Mouse (Mus musculus) heart, adult 18-20 months (tissue): ENCODE data around the gene Hist1h4j. TPM values are rescaled to one million over a fixed set of nuclear protein-coding genes. Genes with fewer than 3 reads are reported as not detected.
"Not testable (repeated sequence)": the region's sequence is repeated elsewhere in the genome, so short reads cannot be mapped to it uniquely, and the experiment has no call there.

ENCODE experiments used
- DNase-seq, 2 experiments: peaks; one replicate each; pipeline ENCODE4 v3.0.0; 2021 to 2022; ENCODE audit warnings: mixed read lengths in 1 of 2
- long read RNA-seq, 2 experiments: library from polyadenylated mRNA; stranded (forward); transcript quantifications; one replicate each; pipeline ENCODE4 v2.0.0; 2021
- total RNA-seq, 2 experiments: library from RNA; stranded (reverse); gene quantifications; 2 replicates each; pipeline ENCODE4 v1.2.3; 2021

Hist1h4j gene
- 1 to 10 TPM; 1.9 to 3.4 TPM for total RNA-seq
- long read RNA-seq, experiment 1 = 0 reads
- long read RNA-seq, experiment 2 = 0 reads

DNA sequence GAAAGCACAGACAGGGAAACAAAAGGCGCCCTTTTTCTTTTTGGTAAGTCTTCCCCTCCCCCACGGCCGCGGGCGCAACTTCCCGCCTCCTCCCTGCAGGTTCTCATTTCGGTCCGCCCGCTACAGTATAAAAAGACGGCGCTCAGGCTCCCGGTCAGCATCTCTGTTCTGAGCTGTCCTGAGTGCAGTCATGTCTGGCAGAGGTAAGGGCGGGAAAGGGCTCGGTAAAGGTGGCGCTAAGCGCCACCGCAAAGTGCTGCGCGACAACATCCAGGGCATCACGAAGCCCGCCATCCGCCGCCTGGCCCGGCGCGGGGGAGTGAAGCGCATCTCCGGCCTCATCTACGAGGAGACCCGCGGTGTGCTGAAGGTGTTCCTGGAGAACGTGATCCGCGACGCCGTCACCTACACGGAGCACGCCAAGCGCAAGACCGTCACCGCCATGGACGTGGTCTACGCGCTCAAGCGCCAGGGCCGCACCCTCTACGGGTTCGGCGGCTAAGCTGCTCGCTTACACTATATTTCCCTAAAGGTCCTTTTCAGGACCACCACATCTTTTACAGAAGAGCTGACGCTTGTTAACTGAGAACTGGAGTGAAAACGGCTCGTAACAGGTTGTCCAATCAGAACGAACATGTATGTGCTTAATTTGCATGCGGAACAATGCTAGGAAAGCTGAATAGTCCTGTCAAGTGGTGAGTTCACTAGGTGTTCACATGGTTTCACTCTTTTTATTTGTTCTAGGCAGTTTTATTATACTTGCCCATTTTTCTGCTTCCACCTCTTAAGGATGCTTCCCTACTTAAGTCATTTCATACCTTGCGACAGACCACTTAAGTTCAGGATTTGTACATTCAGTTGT lies at the start of gene Hist1h4j:
Hist1h4j (plus strand) TSS at position 159 of the 862 bp plus-strand sequence.
- DNase-seq = peak; percentile 65 to 69

DNA sequence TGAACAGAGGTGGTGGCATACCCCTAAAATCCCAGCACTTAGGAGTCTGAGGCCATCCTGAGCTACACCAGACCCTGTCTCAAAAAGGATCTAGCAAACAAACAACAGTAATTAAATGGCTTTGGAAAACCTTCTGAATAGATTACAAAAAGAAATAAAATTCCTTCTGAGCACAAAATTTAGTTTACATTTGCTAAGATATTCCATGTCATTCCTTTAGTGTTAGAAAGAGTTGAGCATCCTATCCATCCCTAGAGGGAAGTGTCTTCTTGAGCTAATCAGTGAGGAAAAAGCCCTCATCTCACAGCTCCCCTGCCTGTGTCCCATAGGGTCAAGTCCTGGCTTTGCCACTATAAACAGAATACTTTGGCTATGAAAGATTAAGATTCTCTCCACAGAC lies 37.1 kb upstream of the Hist1h4j start, which contains the start of gene Olfr1359:
Olfr1359 (plus strand) TSS at position 301 of the 400 bp plus-strand sequence.
- no peak for DNase-seq

DNA sequence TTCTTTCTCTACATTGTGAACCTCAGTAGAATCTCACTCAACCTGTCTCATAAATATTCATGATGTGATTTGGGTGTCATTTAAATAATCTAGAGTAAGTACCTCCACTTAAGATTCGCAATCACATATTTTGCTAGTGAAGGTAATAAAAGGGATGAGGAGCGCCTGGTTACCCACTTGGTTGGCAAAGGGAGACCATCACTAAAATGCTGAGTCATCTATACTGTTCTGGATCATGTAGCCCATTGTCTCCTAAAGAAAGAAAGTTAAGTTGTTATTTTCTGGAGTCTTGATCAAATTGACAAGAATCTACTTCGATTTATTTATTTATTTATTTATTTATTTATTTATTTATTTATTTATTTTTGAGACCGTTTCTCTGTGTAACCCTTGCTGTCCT lies 28.2 kb upstream of the Hist1h4j start:
- DNase-seq = no peak

DNA sequence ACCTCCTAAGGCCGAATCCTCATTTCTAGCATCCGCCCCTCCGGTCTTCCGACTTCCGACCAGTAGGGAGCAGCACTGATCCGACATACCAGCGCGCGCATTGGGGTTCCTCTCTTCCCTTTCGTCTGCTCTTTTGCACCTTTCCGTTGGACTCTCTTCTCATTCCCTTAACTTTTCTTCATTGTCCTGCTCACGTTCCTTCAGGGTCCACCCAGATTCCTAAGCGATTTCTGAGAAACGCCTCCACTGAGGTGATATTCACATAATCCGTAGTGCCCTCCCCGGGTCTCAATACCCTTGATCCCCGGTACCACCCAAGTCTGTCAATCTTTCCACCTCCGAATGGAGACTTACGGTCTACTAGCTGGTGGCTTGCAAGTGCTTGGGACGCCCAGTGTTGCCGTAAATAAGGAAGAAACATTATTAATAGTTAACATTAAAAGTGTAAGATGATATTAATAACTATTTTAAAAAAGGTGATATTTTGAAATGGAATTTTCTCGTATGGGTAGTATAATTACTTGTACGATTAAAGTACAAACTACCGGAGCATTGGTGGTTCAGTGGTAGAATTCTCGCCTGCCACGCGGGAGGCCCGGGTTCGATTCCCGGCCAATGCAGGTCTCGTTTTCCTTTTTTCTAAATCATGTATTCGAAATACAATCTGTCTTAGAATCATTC lies 24.7 kb upstream of the Hist1h4j start:
- peak; percentile 91 to 96 for DNase-seq

DNA sequence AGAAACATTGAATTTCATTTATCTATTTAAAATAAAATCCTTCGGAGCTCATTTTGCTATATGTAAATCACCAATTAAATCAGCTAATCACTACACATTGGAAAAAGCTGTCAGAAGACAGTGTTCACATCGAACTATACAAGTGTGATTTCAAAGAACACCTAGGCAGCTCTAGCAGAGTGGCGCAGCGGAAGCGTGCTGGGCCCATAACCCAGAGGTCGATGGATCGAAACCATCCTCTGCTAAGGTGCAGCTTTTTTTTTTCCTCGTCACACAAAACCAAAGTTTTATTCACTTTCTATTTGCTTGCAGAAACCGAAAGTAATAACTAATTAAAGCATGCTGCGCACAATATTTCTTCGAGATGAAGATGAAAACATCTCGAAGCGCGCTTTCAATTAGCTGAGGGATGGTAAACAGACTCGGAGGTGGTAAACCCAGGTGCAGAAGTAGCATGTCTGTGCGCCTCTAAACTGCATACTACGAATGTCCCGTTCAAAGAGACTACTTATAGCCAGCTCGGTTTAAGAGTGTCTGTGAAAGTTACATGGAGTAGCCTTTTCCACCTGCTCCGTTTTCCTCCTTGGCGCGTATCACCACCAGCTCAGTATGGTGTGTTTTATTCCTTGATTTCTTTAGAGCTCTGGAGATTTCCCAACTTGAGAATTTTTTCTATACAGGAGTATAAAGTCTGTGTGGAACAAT lies 23.9 kb upstream of the Hist1h4j start:
- peak; percentile 81 to 92 for DNase-seq

DNA sequence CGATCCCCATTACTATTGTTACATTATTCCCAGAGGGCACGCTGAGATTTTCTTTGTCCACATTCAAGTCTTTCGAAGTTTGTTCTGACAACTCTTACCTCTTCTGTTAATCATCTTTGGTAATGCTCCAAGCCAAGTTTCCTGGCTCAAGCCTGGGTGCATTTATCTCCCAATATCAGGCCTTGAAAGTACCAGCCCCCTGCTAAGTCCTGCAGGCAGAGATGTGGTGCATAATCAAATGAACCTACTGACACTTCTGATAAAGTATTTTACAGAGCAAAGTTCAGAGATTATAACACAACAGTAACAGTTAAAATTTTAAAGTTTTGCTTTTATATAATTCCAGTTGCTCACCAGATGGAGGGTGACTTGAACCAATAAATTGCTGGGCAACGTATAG lies 23.2 kb upstream of the Hist1h4j start:
- no peak for DNase-seq

DNA sequence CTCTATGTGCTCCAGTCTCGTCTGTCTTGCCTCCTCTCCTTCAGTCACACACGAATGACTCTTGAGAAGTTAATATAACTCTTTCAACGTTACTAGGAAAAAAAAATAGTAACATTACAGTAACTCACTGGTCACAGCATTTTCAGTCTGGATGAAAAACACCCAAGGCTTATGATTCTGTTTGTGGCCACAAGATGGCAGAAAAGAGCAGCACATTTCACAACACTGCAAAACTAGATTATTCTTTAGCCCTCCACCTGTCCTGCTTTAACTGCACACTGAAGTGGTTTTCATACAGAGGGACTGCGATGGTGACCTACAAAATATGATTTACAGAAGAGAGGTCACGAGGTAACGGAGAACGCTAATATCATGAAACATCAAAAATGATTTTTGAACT lies 20.1 kb upstream of the Hist1h4j start:
- DNase-seq = peak; percentile 58 to 82

DNA sequence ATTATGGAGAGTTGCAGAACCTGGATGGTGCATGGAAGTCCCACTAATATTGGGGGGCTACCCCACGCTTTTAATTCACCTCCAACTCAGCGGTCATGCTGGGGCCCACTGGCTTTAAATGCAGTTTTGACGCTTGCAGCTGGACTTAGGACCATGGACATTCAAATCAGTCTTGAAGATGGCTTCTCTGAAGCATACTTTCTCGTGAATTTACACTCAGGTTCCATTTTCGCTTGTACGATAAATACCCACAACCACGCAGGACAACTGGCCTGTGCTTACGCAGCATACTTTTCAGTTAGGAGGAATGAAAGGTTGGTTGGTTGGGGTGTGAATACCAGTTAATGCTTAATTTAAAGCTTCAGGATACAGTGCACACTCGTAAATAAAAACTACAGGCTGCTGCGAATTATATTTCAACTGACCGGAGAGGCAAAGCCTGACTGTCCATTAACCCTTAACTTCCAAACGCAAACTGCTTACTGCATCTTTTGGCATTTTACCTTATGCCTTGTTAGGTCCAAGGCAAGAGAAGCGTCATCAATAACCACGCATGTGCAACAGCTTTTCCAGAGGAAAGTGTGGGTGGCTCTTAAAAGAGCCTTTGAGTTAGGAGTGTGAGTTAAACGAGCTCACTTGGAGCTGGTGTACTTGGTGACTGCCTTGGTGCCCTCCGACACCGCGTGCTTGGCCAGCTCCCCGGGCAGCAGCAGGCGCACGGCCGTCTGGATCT lies 19.6 kb upstream of the Hist1h4j start:
- DNase-seq = no peak

DNA sequence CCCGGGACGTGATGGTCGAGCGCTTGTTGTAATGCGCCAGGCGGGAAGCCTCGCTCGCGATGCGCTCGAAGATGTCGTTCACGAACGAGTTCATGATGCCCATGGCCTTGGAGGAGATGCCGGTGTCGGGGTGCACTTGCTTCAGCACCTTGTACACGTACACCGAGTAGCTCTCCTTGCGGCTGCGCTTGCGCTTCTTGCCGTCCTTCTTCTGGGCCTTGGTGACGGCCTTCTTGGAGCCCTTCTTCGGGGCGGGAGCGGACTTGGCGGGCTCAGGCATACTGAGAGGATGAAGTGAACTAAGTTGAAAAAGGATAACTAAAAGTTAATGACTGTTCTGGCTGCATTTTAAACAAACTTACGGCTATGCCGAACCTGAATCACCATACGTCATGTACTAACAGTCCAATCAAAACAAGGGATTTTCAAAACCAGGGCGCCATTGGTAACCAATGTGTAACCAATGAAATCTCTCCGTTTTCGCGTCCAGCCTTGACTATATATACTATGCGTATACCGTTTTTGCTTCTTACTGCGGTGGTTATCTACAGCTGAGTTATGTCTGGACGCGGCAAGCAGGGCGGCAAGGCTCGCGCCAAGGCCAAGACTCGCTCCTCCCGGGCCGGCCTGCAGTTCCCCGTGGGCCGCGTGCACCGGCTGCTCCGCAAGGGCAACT lies 18.9 kb upstream of the Hist1h4j start, which contains the start of the genes Hist1h2bl and Hist1h2ai:
Hist1h2bl (minus strand) TSS at position 280 of the 676 bp plus-strand sequence.
Hist1h2ai (plus strand) TSS at position 559 of the 676 bp plus-strand sequence.
- peak; percentile 84 to 87 for DNase-seq

DNA sequence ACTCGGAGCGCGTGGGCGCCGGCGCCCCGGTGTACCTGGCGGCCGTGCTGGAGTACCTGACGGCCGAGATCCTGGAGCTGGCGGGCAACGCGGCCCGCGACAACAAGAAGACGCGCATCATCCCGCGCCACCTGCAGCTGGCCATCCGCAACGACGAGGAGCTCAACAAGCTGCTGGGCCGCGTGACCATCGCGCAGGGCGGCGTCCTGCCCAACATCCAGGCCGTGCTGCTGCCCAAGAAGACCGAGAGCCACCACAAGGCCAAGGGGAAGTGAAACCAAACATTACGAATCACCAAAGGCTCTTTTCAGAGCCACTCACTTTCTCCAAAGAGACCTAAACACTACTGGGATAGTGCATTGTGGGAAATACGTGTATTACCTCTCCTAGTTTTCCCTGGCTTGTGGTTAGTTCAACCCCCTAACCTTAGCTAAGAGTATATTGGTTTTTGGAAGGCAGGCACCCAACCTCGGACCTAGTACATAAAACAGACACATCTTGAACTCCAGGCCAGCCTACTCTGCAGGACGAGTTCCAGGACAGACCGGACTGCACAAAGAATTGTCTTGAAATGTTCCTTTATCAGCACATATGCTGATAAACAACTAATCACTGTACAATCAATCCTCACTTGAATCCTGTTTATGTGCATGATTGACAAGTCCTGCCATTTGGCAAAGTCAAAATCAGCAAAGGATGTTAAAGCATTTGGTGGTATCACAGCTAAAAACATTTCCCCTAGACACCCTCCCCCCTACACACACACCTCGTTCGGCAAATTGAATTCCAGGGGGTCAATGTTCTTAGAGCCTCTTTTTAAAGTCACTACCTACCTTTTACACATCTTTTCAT lies 18.1 kb upstream of the Hist1h4j start:
- DNase-seq = peak; percentile 29 to 45

DNA sequence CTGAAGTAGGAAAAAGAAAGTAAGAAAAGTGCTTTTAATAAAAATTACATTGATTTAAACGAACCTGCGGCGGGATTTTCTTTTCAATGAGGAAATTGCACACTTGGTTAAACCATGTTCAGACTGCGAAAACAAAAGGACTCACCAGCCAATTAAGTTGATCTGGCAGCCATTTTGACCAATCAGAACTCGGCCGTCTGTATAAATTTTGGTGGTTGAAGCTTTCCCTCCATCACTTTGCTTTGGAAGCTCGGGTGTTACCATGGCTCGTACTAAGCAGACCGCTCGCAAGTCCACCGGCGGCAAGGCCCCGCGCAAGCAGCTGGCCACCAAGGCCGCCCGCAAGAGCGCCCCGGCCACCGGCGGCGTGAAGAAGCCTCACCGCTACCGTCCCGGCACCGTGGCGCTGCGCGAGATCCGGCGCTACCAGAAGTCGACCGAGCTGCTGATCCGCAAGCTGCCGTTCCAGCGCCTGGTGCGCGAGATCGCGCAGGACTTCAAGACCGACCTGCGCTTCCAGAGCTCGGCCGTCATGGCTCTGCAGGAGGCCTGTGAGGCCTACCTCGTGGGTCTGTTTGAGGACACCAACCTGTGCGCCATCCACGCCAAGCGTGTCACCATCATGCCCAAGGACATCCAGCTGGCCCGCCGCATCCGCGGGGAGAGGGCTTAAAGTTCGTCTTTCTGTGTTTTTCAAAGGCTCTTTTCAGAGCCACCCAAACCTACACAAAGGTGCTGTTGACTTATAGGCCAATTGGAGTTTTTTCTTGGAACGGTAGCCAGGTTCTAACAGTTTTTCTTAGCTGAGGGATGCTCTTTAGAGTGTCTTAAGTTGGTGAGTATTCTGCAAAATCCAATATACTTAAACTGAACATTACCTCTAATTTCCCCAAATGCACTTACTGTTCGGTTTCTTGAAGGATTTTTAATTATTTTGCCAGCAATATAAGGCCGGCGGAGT lies 17.2 kb upstream of the Hist1h4j start, which contains the start of gene Hist1h3h:
Hist1h3h (plus strand) TSS at position 263 of the 961 bp plus-strand sequence.
- peak; percentile 87 for DNase-seq

DNA sequence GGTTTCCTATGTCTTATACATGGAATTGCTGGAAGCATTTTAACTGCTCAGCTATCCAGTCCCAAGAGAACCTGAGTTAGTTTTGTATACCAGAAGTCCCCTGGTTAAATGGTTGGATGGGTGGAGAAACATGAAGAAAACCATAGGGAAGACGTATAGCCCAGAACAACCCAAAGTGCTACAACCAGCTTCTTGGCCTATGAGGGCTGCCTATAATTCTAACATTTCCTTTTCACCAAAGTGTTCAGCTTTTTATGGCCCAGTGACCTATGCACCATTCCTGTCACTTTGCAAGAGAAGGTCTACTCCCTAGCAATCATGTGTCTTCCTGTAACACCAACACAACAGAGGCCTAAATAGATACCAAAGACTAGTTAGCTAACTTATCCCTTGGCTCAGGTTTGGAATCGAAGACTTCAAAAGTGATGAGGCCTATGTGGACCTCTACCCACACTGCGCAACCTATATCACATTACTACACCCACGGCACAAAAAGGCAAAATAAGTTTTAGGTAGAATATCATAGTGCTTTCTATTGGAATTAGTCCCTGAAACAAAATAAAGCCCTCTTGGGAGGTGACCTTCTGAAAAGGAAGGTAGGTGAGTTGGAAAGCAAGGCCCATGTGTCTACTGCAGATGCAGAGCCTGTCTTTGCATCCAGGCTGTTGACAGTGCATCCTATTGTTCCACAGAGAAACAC lies 16.3 kb upstream of the Hist1h4j start:
- DNase-seq = no peak

DNA sequence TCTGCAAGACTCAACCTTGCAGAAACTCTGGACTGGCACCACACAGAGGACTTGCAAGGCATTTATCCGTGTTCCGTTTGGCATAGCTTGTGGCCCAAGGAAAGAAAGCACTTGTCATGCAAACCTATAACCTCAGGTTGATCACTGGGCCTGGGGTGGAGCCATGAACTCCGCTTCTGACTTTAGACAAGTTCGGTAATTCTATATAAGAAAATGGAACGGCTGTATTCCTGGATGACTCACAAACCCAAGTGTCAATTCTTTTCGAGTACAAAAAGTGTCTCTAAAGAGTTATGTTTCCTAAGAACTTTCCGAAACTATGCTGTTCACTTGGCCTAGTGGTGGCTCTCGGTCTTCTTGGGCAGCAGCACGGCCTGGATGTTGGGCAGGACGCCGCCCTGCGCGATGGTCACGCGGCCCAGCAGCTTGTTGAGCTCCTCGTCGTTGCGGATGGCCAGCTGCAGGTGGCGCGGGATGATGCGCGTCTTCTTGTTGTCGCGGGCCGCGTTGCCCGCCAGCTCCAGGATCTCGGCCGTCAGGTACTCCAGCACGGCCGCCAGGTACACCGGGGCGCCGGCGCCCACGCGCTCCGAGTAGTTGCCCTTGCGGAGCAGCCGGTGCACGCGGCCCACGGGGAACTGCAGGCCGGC lies 13.6 kb upstream of the Hist1h4j start:
- DNase-seq = not testable (repeated sequence)

DNA sequence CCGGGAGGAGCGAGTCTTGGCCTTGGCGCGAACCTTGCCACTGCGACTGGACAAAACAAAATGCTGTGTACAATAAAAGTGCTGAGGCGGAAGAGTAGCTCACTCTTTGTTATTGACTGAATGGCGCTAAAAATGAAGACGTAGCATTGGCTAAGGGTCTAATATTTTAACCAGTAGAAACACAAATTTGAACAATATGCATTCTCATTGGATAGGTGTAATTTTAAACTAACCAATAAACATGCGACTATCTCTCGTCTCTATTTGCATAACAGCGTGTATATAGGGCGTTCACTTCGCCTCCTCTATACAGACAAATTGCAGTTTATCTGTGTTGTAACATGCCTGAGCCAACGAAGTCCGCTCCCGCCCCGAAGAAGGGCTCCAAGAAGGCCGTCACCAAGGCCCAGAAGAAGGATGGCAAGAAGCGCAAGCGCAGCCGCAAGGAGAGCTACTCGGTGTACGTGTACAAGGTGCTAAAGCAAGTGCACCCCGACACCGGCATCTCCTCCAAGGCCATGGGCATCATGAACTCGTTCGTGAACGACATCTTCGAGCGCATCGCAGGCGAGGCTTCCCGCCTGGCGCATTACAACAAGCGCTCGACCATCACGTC lies 13.0 kb upstream of the Hist1h4j start, which contains the start of gene Hist1h2bm:
Hist1h2bm (plus strand) TSS at position 288 of the 616 bp plus-strand sequence.
- peak; percentile 64 to 69 for DNase-seq

DNA sequence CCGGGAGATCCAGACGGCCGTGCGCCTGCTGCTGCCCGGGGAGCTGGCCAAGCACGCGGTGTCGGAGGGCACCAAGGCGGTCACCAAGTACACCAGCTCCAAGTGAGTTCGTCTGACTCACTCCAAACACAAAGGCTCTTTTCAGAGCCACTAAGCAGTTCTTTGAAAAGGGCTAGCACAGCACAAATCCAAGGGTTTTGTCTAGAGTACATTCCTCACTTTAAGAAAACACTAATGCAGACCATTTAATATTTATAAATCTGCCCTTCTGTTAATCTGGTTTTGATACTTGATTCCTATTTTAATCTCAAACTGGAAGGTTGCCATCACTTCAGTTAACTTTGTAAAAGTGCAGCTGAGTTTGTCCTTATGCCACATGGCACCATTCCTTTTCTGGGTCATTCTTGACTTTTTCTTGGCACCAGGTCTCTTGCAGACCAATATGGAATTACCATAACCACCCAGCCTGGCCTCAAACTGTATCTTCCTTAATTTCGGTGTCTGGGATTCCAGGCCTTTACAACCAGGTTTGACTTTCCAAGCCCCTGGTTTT lies 12.4 kb upstream of the Hist1h4j start:
- no peak for DNase-seq

DNA sequence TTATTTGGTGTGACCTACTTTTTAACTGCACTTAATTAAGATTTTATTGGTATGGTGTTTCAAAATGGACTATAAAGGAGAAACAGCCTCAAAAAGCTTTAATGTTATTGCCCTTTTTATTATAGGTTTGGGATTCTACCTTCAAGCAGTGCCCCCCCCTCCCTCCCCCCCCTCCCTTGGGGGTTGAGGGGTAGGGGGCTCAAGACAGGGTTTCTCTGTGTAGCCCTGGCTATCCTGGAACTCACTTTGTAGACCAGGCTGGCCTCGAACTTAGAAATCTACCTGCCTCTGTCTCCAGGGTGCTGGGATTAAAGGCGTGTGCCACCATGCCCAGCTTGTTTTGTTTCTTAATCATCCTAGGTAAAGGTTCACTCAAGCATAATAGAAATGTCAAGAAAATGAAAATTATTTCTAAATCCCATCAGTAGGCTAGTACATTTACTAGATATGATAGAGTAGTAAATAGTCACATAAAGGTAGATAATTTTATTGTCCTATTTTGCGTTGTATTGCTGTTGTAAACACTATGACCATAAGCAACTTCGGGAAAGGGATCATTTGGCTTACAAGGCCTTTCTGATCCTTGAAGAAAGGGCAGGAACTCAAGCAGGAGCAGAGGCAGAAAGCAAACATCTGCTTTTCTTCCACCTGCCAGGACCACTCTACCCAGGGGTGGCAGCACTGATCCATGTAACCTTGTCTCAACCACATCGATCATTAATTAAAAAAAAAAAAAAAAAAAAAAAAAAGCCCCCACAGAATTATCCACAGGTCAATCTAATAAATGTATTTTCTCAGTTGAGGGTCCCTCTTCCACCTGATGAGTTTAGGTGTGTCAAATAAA lies 11.6 kb upstream of the Hist1h4j start:
- no peak for DNase-seq
